Mouse (Mus musculus) kidney, adult 18-20 months (tissue): ENCODE measurements around the gene Aph1b.
A peak's percentile ranks its signal among the peaks of the same experiment; 100 is the strongest.

Experiments used
- DNase-seq: peaks from one replicate; pipeline ENCODE4 v3.0.0; 2021

Aph1b gene

DNA sequence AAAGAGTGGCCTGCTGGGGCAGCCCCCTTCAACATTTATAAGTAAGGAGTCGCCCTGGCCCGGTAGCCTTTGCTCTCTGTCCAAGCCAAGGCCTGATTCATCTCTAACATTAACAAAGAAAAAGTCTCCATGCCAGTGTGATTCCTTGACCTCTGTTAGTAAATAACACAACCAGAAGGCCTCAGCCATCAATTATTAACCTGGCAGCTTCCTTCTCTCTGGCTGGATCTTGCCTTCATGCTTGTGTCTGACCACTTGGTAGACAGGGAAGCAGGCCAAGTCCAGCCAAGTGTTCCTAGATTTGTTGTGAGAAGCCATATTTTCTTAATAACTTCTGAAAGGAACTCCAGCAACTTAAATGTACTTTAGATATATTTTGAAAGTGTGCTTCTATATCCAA lies 58.7 kb downstream of the Aph1b start:
- peak; percentile 66 for DNase-seq

DNA sequence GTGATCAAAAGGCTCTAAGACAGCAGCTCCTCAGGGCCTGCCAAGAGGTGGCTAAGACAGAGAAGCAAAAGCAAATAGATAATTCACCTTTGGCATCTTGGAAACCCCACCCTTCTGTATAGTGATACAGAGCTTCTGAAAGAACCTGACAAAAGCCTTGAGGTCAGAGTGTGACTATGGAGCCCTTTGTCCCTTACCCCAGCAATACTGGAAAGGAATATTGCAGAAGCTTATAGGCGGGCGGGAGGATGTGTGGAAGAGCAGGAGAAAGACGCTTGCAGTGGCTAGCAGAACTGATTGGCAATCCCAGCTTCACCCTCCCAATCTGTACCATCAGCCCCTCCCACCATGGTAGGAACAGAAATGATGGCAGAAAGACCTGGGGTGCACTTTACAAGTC lies 59.3 kb downstream of the Aph1b start:
- DNase-seq = no peak

DNA sequence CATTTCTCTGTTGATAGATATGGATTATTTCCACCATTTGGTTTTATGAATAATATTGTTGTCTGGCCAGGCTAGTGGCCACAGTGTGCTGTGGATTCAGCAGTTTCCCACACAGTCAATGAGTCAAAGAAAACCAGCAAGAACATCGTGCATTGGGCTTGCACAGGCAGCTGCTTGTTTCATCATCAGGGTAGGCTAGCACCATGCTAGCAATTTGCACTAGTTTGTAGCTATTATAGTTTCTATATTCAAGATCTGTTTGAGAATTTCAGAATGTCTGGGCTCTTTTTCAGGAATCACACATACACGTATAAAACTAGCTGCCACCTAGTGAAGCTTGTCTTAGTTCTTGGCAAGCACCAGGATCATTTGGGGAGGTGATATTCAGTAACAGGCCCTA lies 60.2 kb downstream of the Aph1b start:
- no peak for DNase-seq

DNA sequence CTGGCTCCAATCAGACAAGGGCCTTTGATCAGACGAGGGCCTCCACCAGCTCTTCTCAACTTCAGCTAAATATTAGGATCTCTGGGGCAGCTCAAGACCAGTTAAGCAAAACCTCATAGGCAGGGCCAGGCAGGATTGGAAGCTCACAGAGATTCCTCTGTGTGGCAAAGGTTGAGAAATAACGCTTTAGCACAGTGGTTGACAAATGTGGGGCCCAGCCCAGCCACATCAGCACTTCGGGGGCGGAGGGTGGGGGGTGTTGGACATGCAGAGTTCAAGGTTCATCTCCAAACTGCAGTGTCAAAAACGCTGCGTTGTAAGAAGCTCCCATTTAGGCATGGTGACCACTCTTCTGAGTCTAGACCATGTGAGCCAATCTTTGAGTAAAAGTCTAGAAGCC lies 60.7 kb downstream of the Aph1b start:
- DNase-seq = peak; percentile 31

DNA sequence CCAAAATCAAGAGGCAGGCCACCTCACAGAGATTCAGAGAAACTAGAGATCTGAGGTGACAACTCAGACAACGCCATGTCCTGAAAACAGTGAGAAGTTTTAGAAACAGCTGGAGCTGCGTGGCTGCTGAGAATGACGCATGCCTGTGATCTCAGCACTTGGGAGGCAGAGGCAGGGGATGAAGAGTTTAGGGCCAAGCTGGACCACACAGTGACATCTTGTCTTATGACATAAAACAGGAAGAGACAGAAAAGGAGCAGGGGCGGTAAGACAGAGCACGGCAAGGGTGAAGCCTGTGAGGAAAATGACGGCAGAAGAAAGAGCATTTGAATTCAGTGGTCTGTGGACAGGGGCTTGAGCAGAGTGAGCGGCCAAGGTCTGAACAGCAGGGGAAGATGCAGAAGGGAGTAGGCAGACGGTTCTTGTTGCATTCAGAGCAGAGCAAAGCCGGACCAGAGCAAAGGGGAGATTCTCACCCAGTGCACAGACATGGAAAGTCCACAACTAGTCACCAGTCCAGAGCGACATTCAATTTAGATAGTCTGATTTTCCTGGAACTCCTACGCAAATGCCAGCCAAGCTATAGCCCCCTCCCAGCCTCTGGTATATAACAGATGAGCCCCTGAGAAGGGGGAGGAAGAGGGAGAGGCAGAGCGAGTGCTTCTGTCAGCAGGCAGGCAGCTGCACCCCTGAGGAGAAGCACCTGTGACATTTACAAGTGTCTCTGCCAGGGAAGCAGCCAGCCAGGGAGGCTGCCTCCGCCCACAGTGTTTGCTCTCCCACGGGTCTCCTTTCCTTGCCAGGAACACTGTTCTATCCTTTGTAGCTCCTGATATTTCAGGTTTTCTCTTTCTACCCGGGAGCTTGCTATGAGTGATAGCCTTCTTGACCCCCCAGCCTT lies 62.2 kb downstream of the Aph1b start:
- peak; percentile 54 for DNase-seq

DNA sequence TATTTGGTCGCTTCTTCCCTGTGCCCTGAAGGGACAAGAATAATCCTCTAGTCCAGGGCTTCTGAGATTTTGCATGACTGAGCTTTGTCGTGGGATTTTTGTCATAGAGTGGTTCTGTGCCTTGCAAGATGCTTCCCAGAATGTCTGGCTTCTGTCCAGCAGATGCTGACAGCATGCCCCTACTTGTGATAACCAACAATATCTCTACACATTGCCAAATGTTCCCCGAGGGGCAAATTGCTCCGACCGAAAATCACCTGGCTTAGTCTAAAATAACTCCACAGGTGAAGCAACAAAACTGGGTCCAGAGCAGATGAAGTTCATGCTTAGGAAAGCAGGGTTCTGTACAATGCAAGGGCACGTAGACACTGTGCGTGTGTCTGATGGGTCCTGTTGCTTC lies 64.0 kb downstream of the Aph1b start:
- DNase-seq = no peak

DNA sequence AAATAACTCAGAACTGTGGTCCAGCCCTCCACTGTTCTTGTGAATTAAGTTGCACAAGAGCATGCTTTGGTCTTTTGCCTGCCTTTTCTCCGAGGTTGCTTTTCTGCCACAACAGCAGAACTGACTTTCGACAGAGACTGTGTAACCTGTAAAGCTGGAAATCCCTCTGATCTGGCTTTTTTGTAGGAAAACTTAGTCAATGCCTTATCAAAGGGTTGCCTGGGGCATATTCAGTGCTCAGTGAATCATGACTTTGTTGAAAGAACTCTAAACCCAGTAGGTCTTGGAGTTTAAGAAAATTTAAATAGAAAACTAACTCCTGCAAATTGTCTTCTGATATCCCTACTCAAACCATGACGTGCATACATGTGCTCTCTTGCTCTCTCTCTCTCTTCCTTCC lies 64.7 kb downstream of the Aph1b start:
- DNase-seq = no peak

DNA sequence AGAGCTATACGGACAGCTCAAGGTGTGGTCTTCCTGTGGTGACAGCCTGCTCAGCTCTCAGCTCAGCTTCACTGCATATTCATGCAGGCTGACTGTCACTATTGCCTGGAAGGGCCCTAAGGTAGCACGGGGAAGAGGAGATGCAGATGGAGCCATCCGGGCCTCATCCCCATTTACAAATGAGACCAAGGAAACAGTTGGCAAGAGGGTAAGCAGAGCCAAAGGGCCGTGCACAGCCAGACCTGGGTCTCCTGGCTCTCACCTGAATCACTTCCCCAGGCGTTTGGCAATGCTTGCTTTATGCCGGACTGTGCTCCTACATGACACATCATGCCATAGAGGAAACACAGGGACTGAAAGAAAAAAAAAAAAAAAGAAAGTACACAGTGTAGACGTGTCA lies 68.0 kb downstream of the Aph1b start:
- DNase-seq = no peak

DNA sequence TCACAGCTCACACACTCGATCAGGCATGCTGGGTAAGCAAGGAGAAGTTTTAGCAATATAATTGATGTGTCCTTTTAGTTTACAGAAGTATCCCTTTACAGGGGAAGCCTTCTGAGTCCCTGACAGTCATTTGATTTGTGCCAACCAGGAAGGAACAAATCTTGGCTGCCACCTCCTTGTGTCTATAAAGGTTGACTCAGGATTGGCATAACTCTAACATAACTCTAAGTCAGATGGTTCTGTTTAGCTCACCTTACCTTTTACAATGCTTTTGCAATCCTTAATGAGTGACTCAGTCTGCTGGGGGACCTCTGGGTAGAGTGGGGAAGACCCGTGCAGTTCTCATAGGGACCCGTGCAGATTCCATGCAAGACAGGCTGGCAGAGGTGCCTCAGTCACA lies 69.7 kb downstream of the Aph1b start:
- no peak for DNase-seq
